Mouse (Mus musculus): ENCODE data around the gene Abtb1.

The Abtb1 gene

DNA sequence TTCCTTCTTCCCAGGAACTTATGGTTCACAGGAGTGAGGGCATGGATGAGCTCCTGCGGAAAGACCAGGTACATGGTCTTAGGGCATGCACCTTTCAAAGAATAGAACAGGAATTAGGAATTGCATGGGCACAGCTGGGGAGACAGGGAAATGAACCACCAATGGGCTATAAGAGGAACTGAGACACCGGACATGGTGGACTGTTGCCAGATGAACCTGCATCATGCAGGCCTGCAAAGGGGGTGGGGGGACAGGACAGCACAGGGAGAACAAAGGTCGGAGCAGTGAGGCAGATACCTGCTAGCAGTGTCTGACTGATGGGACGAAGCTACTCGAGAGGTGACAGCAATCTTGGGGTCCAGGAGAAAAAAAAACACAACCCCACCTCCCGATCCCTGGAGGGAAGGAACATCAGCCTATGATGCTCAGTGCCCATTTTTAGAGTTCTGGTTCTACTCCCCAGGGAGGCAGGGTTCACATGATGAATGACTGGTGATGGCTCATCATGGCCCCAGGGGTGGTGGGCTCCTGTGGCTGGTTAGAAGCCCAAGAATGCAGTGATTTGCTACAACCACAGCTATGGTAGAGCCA lies 11.6 kb downstream of the Abtb1 start:
- no peak for DNase-seq (ENCODE audit: extremely low read depth, low read depth, low spot score)

DNA sequence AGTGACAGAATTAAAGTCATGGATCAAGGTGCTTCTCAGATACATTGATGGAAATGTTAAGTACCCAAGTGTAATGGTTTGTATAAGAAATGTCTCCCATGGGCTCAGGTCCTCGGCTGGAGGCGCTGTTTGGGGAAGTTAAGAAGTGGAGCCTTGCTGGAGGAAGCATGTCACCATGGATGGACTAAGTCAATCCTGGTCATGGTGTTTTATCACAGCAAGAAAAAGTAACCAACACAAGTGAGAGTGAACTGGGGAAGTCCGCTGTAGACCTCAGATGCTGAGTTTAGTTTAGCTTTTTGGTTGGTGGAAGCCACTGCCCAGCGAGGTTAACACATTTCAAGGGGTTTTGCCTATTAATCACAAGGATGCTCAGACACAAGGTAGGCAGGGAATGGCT lies 12.2 kb downstream of the Abtb1 start:
- DNase-seq (ENCODE audit: extremely low read depth, low read depth, low spot score), result no peak

DNA sequence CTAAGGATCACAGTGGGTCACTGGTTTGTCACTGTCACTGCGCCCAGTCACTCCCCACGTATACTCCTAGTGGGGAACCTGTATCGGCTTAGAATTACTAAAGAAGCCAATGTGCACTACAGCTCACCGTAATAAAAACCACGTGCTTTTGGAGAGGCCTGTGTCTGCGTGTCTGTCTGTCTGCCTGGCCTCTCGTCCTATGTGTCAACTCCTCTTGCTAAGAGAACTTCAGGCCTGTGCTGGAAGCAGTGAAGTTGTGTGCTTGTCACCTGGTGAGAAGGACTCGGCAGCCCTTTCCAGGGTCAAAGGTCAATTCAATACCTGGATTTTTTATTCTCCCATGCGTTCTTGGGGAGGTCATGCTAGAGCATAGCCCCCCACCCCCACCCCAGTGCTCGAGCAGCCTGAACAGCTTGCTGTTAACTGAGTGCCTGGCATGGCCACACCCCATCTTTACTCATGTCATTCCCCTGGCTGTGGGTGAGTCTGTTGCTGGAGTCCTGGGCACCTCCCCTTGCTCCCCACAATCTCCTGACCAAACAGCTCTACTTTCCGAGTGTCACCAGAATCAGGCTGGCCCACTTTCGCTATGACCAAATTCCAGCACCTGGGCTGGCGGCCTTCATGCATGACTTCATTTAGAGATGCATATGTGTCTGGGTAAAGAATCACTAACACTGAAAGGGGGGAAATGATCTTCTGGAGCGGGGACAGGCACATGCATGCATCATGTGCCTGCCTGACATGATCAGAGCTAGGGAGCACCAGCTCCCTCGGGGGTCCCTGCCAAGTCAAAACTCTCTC lies 13.4 kb downstream of the Abtb1 start:
- no peak for DNase-seq (ENCODE audit: extremely low read depth, low read depth, low spot score)

DNA sequence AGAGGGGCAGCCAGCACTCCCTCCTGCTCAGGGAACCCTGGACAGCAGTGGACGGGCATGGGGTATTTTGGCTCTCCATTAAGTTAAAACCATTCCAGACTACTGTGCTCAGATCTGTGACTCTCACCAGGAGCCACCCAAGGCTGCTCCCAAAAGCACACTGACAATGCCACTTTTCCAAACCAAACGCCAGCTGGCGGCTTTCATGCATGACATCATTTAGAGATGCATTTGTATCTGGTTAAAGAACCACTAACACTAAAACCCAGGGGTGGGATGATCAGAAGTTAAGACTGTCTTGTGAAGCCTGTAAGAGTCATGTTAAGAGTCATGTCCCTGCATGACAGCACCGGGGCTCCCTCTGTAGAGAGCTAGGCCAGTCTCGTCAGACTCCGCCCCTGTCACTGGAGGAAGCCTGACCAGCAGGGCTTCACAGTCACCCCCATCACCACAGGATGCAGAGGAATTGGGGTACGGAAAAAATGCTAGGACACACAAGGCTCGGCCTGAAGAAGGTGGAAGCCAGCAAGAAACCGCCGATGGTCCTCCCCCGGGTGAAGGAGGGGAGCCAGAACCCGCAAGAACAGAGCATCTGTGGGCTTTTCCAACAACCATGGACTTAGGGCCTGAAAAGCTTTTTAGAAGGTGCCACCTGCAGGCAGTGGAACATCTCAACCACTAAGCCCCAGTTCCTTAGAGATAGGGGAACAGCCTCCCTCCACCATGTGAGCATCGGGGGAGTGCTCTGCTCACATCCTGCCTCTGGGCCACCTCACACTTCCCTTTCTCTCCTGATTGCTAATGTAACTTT lies 14.2 kb downstream of the Abtb1 start:
- DNase-seq (ENCODE audit: extremely low read depth, low read depth, low spot score), result no peak

DNA sequence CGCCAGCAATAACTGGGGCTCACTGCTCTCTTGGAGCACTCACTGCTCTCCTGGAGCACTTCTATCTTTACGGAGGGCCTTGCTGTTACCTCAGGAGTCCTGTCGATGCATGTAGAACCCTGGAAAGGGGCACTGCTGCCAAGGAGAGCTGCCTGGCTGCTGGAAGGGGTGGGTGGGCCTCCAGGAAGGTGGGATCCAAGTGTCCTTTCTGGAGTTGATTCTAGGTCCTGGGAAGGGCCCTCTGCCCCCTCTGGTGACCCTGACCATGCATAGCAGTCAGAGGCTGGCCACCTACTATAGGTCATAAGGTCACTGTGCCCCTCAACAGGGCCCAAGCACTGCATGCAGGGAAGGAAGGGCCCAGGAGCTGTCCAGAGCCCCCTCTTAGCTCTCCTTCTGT lies 14.8 kb downstream of the Abtb1 start:
- no peak for DNase-seq (ENCODE audit: extremely low read depth, low read depth, low spot score)

DNA sequence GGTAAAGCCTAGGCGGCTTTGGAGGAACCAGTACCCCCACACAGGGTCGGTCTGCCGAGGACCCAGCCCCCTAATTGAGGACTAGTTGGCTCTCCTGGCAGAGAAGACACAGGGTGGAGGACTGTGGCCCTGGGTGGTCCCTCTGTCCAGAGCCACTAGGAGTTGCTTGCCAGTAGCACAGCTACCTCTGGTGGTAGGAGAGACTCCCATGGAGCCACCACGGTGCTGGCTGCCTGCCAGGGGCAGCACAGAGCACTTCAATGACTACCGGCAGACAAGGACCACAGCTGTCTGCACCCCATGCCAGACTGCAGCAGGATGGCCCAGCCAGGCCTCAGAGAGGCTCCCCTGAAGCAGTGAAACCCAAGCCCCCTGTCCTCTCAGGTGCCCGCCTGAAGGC lies 15.2 kb downstream of the Abtb1 start:
- no peak for DNase-seq (ENCODE audit: extremely low read depth, low read depth, low spot score)

DNA sequence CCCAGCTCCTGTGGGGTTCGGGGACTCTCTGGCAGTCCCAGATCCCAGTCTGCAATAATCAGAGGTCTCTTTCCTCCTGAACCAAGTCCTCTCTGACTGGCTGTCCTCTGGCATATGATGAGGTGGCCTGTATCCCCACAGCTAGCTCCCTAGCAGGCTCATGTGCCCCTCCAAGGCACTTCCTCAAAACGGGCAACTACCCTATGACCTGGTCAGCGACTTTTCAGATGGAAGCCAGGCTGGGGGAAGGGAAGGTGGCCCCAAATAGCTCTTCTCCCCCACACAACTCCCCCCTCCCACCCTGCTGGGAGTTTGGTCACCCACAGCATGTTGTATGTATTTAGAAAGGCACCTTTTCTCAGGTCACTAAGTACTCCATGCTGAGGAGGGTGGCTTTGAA lies 15.7 kb downstream of the Abtb1 start:
- no peak for DNase-seq (ENCODE audit: extremely low read depth, low read depth, low spot score)

DNA sequence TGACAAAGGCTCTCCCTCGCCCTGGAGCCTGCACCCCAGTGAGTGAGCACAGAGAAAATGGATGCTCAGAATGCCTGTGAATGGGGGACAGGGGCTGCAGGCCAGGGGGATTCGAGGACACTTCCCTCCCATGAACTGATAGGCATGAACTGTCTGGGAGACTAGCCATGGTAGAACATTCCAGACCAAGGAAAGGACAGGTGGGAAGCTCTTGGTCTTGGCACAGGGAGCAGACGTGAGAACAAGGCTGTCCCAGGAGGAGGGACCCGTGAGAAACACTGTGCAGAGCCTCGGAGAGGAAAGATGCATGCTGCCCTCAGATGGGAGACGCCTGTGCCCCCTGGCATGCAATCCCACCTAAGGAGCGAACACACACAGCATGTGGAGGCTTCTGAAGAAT lies 17.6 kb downstream of the Abtb1 start:
- DNase-seq (ENCODE audit: extremely low read depth, low read depth, low spot score), result no peak

DNA sequence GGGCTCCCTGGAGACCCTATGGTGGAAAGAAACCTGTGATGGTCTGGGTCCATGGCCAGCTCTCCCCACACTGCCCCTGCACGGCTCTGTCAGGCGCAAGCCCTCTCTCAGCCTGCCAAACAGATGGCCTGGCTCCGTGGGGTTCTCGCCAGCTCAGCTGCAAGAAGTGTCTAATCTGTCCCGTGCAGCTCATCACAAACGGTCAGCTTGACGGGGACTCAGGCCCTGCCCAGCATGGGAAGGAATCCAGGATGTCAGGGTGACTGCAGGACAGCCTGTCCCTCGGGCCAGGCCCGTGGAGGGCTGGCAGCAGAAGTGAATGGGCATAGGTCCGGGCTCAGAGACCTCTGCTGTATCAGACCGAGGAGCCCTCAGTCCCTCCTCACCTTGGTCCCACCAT lies 19.9 kb downstream of the Abtb1 start:
- no peak for DNase-seq (ENCODE audit: extremely low read depth, low read depth, low spot score)

DNA sequence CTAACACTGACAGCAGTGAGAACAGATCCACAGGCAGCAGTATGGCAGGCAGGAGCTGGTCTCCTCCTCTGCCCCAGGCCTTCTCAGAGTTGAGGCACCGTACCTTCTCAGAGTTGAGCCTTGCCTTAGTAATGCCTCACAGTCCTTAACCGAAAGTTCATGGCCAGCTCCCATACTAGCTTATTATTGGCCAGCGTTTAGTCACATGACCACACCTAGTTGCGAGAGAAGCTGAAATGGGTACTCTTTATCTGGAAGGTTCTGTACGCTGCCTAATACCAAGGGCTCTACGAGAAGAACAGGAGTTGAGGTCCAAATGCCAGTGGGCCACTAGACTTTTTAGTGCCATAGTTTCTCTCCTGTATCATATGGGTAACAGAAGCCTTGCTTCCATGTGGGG lies 20.5 kb downstream of the Abtb1 start:
- DNase-seq (ENCODE audit: extremely low read depth, low read depth, low spot score), result no peak

DNA sequence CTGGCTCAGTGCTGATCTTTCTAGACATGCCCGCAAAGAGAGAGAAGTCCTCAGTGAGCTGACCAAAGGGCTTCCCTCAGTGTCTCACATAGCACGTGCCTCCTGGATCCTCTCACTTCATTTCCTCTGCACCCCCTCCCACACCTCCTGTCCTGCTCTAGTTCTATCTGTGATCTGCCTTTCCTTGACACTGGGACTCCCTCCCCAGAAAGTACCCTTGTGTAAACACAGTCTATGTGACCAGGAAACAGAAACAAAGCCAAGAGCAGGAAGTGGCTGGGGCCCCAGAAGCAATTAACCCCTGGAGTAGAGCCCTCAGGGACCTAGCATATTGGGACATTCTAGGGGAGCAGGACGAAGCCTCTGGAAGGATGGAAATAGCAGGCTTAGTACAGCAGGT lies 20.9 kb downstream of the Abtb1 start:
- DNase-seq (ENCODE audit: extremely low read depth, low read depth, low spot score), result no peak

DNA sequence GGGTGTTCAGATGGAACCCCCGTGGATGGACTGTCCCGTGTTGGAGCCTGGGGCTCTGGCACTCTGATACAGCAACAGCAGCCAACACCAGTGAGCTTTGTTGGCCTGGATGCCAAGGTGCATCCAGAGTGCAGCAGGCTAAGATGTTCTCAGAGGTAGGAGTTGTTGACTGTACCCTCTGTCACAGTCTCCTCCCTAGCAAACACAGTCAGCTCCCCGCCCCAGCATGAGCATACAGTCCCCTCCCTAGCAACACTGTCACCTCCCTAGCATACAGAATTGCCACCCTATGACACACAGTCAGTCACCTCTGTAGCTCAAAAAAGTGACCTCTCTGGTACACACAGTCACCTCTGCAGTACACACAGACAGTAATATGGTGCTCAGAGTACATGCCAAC lies 24.9 kb downstream of the Abtb1 start:
- no peak for DNase-seq (ENCODE audit: extremely low read depth, low read depth, low spot score)

DNA sequence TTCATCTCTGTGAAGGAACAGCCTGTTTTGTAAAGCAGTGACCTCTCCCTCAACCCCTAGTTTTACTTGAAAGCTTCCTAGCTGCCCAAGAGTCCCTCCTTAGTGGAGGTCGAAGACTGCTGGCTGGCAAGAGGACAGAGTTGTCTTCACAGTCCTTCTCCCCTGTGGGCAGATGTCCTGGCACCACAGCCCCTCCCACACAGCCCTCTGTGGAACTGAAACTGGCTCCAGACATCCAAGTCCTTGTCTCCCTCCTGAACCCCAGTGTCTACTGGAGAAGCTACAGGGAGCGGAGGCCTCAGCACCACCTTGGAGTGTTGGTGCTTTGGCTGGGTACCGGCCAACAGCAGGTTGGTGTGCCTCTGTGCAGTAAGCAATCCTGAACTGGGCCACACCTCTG lies 26.3 kb downstream of the Abtb1 start:
- no peak for DNase-seq (ENCODE audit: extremely low read depth, low read depth, low spot score)

DNA sequence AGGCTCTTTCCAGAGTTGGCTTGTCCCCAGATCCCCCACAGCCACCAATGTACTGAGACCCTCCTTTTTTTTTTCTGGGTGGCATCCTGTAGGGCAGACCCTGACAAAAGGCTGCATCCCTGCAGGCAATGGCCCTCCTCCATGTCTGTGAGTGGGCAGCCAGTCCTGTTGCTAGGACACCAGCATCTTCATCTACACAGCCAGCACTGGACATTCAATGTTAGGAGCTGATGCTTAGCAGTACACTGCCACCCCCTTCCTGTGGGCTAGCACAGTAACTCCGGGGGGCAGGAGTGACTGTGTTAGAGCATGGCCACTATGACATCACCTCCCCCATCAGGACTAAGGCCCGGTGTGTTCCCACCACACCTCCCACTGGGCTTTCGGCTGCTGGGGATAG lies 26.7 kb downstream of the Abtb1 start:
- DNase-seq (ENCODE audit: extremely low read depth, low read depth, low spot score), result no peak

DNA sequence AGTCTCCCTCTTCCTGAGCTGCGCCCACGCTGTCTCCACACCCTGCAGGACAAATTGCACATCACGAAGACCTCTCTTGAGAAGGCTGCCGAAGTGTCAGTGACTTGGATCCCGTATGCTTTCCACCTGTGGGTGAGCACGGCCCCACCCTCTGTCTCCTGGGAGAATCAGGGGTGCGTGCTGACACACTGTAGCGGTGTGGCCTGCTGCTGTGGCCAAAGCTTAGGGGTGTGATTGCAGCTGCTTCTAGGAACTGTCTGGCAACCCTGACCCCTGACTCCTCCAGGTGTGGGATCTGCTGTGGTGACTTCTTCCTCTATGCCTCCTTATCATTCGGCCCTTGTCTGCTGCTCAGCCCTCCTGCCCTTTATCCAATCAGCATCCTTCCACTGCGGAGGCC lies 28.0 kb downstream of the Abtb1 start:
- no peak for DNase-seq (ENCODE audit: extremely low read depth, low read depth, low spot score)

DNA sequence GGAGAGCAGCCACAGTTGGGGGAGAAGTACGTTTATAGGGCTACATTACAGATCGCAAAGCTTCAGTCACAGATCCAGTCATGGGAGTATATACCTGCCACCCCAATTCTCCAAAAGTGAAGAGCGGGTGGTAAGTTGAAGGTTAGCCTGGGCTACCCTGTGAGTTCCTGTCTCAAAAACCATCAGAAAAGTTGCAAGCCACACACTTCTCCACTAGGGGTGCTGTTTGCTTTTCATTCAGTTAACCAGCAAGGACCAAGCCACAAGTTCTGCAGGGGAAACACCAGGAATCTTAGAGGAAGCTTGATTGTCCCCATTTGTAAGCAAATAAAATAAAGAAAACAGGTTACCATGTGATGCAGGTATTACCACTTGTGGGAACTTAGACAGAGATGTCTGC lies 28.9 kb downstream of the Abtb1 start:
- no peak for DNase-seq (ENCODE audit: extremely low read depth, low read depth, low spot score)

DNA sequence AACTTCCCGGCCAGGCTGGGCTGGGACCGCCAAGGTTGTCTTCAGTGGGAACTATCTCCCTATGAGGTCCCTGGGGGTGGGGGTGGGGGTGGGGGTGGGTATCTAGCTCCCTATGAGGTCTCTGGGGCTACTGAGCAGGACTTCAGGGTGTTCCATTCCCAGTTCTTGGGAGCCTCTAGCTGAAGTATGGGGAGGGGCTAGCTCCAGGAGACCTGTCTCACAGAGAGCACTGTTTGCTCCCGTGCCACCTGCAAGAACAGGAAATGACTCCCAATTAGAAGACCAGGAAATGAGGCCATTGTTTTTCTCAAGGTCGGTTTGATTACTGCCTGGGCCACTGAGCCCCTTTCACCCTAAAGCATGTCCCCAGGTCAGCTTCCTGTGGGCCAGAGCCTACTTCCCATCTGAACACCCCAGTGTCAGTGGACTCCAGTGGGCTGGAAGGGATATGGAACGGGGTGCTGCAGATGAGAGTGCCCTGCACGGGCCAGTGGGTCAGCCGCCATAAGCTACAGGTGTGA lies 29.8 kb downstream of the Abtb1 start:
- DNase-seq (ENCODE audit: extremely low read depth, low read depth, low spot score), result no peak

DNA sequence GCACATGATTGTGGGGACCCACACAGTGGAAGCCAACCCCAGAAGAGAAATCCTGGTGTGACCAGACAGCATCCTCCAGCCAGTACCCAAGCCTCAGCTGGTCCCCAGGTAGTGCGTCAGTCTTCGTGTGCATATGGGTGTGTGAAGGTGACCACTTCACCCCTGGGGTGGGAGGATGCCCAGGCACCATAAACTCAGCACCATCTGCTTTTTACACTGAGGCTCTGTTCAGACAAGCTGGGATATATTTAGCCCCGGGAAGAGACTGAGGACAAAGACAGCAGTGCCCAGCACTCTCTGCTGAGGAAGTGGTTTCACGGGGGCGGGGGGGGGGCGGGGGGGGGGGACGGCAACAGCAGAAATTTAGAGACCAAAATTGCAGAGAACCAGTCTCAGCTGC lies 30.4 kb downstream of the Abtb1 start:
- DNase-seq (ENCODE audit: extremely low read depth, low read depth, low spot score), result no peak

DNA sequence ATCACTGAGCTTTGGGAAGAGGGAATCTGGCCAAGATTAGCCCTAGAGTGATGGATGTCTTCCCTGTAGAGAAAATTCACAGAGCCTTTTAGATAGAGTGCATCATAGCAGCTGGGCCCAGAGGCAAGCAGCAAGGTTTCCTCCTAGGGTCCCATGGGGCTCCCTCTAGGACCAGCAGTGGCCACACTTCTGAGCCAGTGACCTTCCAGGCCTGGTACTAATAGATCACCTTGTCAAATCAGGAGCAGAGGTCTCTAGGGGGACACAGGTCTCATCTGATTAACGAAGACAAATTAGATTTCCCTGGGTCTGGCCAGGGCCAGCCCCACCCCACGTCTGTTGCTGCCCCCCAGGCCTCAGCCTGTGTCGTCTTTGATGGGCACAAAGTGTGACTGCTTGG lies 31.5 kb downstream of the Abtb1 start:
- DNase-seq (ENCODE audit: extremely low read depth, low read depth, low spot score), result no peak

DNA sequence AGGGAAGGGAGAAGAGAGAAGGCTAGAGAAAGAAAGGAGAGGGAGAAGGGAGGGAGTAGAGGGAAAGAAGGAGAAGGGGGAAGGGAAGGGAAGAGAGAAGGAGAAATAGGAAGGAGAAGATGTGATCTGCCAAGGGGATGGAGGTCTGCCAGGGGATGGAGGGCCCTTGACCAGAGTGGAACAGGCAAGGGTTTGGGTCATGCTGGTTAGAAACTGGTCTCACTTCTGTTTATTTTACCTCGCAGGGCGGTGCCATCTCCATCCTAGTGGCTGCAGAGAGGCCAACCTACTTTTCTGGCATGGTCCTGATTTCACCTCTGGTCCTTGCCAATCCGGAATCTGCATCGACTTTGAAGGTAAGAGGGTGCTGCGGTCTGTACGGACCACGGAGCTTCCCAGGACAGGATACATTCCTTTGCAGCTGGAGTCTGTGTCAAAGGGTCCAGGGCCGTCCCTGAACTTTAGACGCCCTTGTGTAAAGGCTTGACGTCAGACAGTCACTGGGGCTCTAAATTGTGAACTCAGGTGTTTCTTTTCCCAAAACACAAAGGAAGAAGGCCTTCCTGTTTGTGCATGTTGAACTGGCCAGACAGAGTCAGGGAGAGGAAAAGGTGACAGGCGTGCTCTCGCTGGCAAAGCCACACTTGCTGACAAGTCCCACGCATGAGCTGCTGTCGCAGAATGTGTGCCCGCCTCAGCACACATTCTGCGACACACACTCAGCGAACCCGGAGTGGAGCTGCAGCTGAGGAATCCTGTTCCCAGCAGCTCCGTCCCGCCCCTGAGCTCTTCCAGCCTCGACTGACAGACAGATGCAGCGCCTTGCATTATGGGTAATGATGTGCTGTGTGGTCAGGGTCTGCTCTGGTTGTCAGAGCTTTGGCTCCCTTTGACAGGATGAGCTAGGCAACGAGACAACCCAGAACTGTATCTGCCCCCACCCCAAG lies 32.4 kb downstream of the Abtb1 start:
- DNase-seq (ENCODE audit: extremely low read depth, low read depth, low spot score), result no peak

Data from fat pad, adult 2 months (tissue).